Mouse (Mus musculus) heart, embryonic 14.5 days (tissue): Measurements from ENCODE around the gene Nipsnap3b. TPM values are rescaled to one million over a fixed set of nuclear protein-coding genes. Genes with fewer than 3 reads are reported as not detected.

ENCODE experiments used
- ATAC-seq: fragments of 200-750 bp; cut with Nextera tagmentation; 2 replicates; pipeline ENCODE4 v1.8.0; 2017; ENCODE audit warnings: low read depth, moderate TSS enrichment; ENCODE audit not compliant: insufficient number of reproducible peaks, insufficient read depth, low FRiP score
- H3K27ac ChIP-seq, 2 experiments: fragments of 200-500 bp in 1 of 2; fragments of 300-500 bp in 1 of 2; sonication (generic) in 1 of 2; replicated peaks in 1 of 2; 2 replicates each; pipeline ENCODE4 v1.5.1; 2012 to 2014; ENCODE audit warnings: low read depth in 2 of 2, low read length in 2 of 2, control low read depth in 1 of 2, mild to moderate bottlenecking in 1 of 2, mixed read lengths in 1 of 2; ENCODE audit not compliant: control insufficient read depth in 1 of 2, insufficient read depth in 1 of 2
- H3K27me3 ChIP-seq: fragments of 300-500 bp; sonication (generic); 2 replicates; pipeline ENCODE4 v1.6.1; 2014; ENCODE audit warnings: mild to moderate bottlenecking, low read length, control low read depth; ENCODE audit not compliant: control insufficient read depth, insufficient read depth
- H3K36me3 ChIP-seq: fragments of 300-500 bp; sonication (generic); 2 replicates; pipeline ENCODE4 v1.6.1; 2014; ENCODE audit warnings: mild to moderate bottlenecking, control low read depth, low read length, mixed read lengths; ENCODE audit not compliant: control insufficient read depth, insufficient read depth
- H3K4me1 ChIP-seq, 2 experiments: fragments of 200-500 bp in 1 of 2; fragments of 300-500 bp in 1 of 2; sonication (generic) in 1 of 2; 2 replicates each; pipeline ENCODE4 v1.6.1; 2012 to 2014; ENCODE audit warnings: low read length in 2 of 2, control low read depth in 1 of 2, mixed read lengths in 1 of 2; ENCODE audit not compliant: control insufficient read depth in 2 of 2, insufficient read depth in 2 of 2
- H3K4me2 ChIP-seq: fragments of 300-500 bp; sonication (generic); 2 replicates; pipeline ENCODE4 v1.6.1; 2014; ENCODE audit warnings: mild to moderate bottlenecking, low read length
- H3K4me3 ChIP-seq, 2 experiments: fragments of 200-500 bp in 1 of 2; fragments of 300-500 bp in 1 of 2; sonication (generic) in 1 of 2; 2 replicates each; pipeline ENCODE4 v1.5.1; 2012 to 2014; ENCODE audit warnings: low read length in 2 of 2, mild to moderate bottlenecking in 2 of 2, control low read depth in 1 of 2, low read depth in 1 of 2, moderate library complexity in 1 of 2; ENCODE audit not compliant: control insufficient read depth in 1 of 2, insufficient read depth in 1 of 2
- H3K9ac ChIP-seq: fragments of 300-500 bp; sonication (generic); 2 replicates; pipeline ENCODE4 v1.6.1; 2014; ENCODE audit warnings: mild to moderate bottlenecking, low read length
- H3K9me3 ChIP-seq: fragments of 300-500 bp; sonication (generic); 2 replicates; pipeline ENCODE4 v1.6.1; 2016; ENCODE audit warnings: low read length, control low read depth; ENCODE audit not compliant: control insufficient read depth
- WGBS: fragments of 180-500 bp; shearing (Covaris S2); extraction: QIAGEN DNeasy Blood & Tissue Kit; methylation state at CpG from one replicate; pipeline ENCODE4 v1.1.7; 2014; 5-methylcytosine and 5-hydroxymethylcytosine counted together
- polyA plus RNA-seq: library from polyadenylated mRNA; unstranded; fragments of >200 nt; fragmentation: Nextera tagmentation; extraction: Ambion mirVana; gene quantifications from 2 replicates; pipeline ENCODE4 v1.2.1, GENCODE M21; 2014

Nipsnap3b gene
- 79.8 and 84.1 TPM in 2 replicates for polyA plus RNA-seq

GRCm38 (mm10) chr4:53011732-53012361 lies at the start of gene Nipsnap3b:
Gene Nipsnap3b, plus strand, starts transcription at chr4:53011880.
- 1% methylated on average over 63 of the region's 63 CpGs for WGBS
- Histone ChIP-seq H3K27me3 (no peaks in the 10 kb centered on the region), H3K9ac (peak within 1 kb of the TSS; percentile 81), H3K9me3 (peaks cover 4% of the 10 kb centered on the region), H3K4me1 (peaks cover 2% of the 10 kb centered on the region in 2 experiments; a peak in 2 of 4 replicates), H3K4me2 (peak within 1 kb of the TSS; percentile 74), H3K27ac (peak within 1 kb of the TSS; percentile 72 to 86), H3K36me3 (peaks cover 18% of the 10 kb centered on the region), H3K4me3 (peak within 1 kb of the TSS; percentile 81 to 85)
- ATAC-seq, result peak; percentile 98

GRCm38 (mm10) chr4:52964247-52964646 lies 47.4 kb upstream of the Nipsnap3b start, which contains the start of gene Olfr270:
Gene Olfr270, plus strand, starts transcription at chr4:52964547.
- no peak within 1 kb of the TSS for H3K27ac ChIP-seq
- ATAC-seq, result no peak
- no peak within 1 kb of the TSS for H3K4me3 ChIP-seq
- no peak within 1 kb of the TSS for H3K9ac ChIP-seq
- H3K36me3 ChIP-seq, result no peaks in the 10 kb centered on the region
- H3K27me3 ChIP-seq, result no peaks in the 10 kb centered on the region
- no peak within 1 kb of the TSS for H3K4me2 ChIP-seq
- H3K9me3 ChIP-seq, result no peaks in the 10 kb centered on the region
- no peaks in the 10 kb centered on the region for H3K4me1 ChIP-seq

- Histone ChIP-seq H3K4me1 (peaks cover 0 to 4% of the 10 kb centered on the region in 2 experiments; a peak in 1 of 4 replicates), H3K4me3 (no peak overlapping the region), H3K9me3 (no peaks in the 10 kb centered on the region), H3K27ac (no peak overlapping the region), H3K9ac (no peak overlapping the region), H3K27me3 (no peaks in the 10 kb centered on the region), H3K36me3 (no peaks in the 10 kb centered on the region), H3K4me2 (no peak overlapping the region)
- WGBS, result 62% methylated on average over 2 of the region's 2 CpGs
- ATAC-seq, result no peak
Measured at GRCm38 (mm10) chr4:52985216-52985615, 26.5 kb upstream of the Nipsnap3b start.

- H3K9ac ChIP-seq, result no peak overlapping the region
- no peak overlapping the region for H3K4me2 ChIP-seq
- peaks cover 0 to 4% of the 10 kb centered on the region in 2 experiments; a peak in 1 of 4 replicates for H3K4me1 ChIP-seq
- no peaks in the 10 kb centered on the region for H3K36me3 ChIP-seq
- no peak overlapping the region for H3K27ac ChIP-seq
- WGBS, result 72% methylated on average over 2 of the region's 2 CpGs
- H3K4me3 ChIP-seq, result no peak overlapping the region
- H3K27me3 ChIP-seq, result no peaks in the 10 kb centered on the region
- no peaks in the 10 kb centered on the region for H3K9me3 ChIP-seq
- ATAC-seq, result no peak
Measured at GRCm38 (mm10) chr4:52986266-52986665, 25.4 kb upstream of the Nipsnap3b start.

- H3K4me1 ChIP-seq, result peaks cover 0 to 4% of the 10 kb centered on the region in 2 experiments; a peak in 1 of 4 replicates
- 23% methylated on average over 12 of the region's 12 CpGs for WGBS
- no peaks in the 10 kb centered on the region for H3K36me3 ChIP-seq
- H3K4me2 ChIP-seq, result peak within 1 kb of the TSS; percentile 56
- H3K27me3 ChIP-seq, result no peaks in the 10 kb centered on the region
- H3K9ac ChIP-seq, result 0 out of 2 replicates have a peak within 1 kb of the TSS, but pooled peaks have one; percentile 16
- H3K4me3 ChIP-seq, result peak within 1 kb of the TSS in 1 of 2 experiments; percentile 10; a peak in 1 of 4 replicates
- no peak within 1 kb of the TSS for H3K27ac ChIP-seq
- H3K9me3 ChIP-seq, result no peaks in the 10 kb centered on the region
- ATAC-seq, result no peak
Measured at GRCm38 (mm10) chr4:52989248-52989647, 22.4 kb upstream of the Nipsnap3b start, which contains the start of gene Nipsnap3a. Gene Nipsnap3a, plus strand, starts transcription at chr4:52989272.

GRCm38 (mm10) chr4:52999449-52999848 lies 12.2 kb upstream of the Nipsnap3b start:
- Histone ChIP-seq H3K4me3 (no peak overlapping the region), H3K27me3 (no peaks in the 10 kb centered on the region), H3K9ac (no peak overlapping the region), H3K27ac (no peak overlapping the region), H3K9me3 (no peaks in the 10 kb centered on the region), H3K36me3 (no peaks in the 10 kb centered on the region), H3K4me1 (no peaks in the 10 kb centered on the region), H3K4me2 (no peak overlapping the region)
- no peak for ATAC-seq
- WGBS, result 92% methylated on average over 6 of the region's 6 CpGs

GRCm38 (mm10) chr4:53000154-53000553 lies 11.5 kb upstream of the Nipsnap3b start:
- no peak overlapping the region for H3K4me3 ChIP-seq

More at GRCm38 (mm10) chr4:53000154-53000553, 11.5 kb upstream of the Nipsnap3b start:
- H3K9me3 ChIP-seq, result no peaks in the 10 kb centered on the region
- H3K27ac ChIP-seq, result no peak overlapping the region
- H3K36me3 ChIP-seq, result no peaks in the 10 kb centered on the region
- H3K4me2 ChIP-seq, result no peak overlapping the region; the same call in 1 of the 2 replicates
- ATAC-seq, result no peak
- WGBS, result 29% methylated on average over 8 of the region's 8 CpGs
- H3K9ac ChIP-seq, result no peak overlapping the region
- H3K27me3 ChIP-seq, result no peaks in the 10 kb centered on the region
- H3K4me1 ChIP-seq, result no peaks in the 10 kb centered on the region
